Mouse (Mus musculus): Measurements from ENCODE around the gene Jagn1.

The Jagn1 gene

DNA sequence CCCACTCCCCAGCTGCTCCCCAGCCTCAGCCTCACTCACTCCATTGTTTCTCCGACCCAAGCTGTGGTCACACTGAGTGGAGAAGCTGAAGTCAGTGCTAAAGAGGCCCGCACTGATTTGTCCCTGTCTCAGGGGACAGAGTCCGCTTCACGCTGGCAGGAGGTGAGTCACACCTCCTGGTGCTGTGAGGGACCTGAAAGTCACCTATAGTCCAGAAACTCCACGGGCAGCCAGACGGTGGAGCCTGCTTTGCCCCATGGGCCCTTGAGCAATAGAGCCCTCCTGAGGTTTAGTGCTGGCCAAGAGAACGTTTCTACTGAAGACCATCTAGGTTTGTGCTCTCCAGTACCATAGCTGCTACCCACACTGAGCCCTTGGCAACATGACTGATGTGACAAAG lies 7.7 kb upstream of the Jagn1 start:
- DNase-seq (ENCODE audit: low spot score), result no peak

DNA sequence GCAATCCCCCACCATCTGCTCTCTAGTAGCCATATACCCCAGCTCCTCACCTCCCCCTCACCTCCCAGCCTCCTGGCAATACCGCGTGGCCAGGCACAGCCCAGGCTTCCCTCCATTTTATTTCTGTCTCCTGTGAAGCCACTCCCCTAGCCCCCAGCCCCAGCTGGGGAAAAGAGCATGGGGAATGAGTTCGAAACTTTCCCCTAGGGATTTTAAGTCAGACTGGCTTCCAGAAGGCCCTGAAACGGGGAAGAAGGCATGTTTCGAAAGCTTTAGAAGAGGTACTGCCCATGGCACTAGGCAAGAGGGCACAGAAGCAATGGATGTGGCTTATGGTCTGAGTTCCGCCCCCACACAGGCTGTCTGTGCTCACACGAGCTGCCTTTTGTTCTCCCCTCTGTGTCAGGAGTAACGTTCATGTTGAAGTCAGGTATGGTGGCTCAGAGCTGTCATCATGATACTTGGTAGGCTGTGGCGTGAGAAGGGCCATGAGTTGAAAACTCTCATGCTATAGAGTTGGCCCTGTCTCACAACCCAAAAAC lies 6.6 kb upstream of the Jagn1 start, which contains the start of gene Cidec:
Gene Cidec, minus strand, starts transcription at position 97 of the 542 bp plus-strand sequence.
- DNase-seq (ENCODE audit: low spot score), result no peak

DNA sequence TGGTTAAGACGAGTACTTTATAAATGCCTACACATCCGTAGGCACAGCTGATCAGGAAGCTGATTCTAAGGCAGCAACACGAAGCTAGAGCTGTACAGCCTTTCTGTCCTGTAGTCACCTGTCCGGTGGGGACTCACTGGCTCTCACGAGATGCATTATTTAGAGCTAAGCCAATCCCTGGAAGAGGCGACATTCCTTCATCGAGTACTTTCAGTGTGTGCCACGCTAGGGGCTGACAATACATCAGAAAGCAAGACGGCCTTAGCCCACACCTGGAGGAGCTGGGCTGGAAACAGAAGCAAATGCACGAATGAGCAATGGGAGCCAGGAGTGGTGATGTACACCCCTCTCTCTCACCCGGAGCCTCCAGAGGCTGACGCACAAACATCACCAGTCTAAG lies 5.2 kb upstream of the Jagn1 start:
- DNase-seq (ENCODE audit: low spot score), result no peak

DNA sequence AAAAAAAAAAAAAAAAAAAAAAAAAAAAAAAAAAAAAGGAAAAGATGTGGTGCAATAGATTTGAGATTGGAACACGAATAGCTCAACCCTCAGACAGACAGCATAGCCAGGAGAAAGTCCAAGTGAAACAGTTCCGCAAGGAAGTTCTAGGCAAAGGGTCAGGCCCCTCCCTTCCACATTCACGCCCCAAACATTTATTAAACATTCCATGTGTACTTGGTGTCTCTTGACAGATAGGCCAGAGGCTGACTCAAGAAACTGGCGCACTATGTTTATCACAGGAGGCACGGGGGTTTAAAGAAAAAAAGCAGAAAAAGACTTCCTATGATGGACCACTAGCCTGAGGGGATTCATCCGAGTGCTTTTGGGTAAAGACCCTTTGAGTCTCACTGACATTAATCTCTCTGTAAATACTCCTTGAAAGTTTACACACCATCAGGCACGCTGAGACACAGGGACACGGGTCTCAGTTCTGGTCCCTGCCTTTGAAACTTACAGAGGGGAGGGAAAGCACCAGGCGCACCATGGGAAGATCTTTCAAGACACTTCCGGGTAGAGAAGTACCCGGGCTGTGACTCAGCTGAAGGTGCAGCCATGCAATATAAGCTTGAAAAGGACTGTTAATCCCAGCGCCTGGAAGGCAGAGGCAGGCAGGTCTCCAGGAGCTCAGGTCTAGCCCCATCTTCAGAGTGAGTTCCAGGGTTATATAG lies 3.5 kb upstream of the Jagn1 start:
- DNase-seq (ENCODE audit: low spot score), result no peak

DNA sequence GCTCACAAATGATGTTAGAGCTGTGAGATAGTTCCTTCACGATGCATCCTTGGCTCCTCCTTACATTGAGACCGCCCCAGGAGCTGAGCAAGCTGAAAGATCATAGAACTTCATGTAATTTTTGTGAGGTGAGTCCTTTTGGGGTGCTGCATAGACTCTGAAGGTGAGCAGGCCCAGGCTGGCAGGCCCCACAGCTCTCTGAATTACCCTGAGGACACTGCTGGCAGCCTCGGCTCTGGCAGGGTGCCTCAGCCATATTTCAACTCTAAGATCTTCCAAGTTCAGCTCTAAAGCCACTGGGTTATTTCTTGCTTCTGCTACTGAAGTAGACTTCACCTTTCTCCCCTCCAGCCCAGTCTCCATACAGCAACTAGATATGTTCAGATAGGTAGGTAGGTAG lies 1.7 kb upstream of the Jagn1 start:
- DNase-seq (ENCODE audit: low spot score), result no peak

DNA sequence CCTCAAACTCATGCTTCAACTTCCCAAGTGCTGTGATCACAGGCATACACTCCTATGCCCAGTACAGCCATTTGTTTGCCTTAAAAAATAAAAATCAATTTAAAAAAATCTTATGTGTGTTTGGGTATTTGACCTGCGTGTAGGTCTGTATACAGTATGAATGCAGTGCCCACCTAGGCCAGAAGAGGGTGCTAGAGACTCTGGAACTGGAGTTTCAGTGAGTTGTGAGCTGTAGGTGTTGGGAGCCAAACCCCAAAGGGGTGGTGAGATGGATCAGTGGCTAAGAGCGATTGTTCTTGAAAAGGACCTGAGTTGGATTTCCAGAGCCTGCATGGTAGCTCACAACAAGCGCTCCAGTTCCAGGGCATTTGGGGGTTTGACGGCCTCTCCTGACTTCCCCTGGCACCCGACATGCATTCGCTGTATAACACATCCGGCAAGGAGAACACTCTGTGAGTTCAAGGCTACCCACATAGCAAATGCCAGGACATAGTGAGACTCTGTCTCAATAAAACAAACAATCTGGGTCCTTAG lies 1.2 kb upstream of the Jagn1 start:
- peak; percentile 81 for DNase-seq (ENCODE audit: low spot score)

DNA sequence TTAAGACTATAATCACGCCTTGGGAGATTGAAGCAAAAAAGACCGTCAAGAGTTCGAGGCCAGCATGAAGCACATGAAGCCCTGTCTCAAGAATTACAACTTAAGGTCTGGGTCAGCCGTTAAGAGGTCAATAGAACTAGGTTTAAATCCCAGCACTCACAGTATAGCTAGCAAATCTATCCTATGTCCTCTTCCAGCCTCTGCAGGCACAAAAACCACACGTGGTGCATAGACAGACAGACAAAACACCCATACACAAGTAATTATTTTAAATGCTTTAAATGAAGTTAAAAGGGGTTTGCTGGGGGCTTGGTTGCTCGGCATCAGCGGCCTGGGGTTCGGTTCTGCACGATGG lies 305 bp upstream of the Jagn1 start:
- no peak for DNase-seq (ENCODE audit: low spot score)

DNA sequence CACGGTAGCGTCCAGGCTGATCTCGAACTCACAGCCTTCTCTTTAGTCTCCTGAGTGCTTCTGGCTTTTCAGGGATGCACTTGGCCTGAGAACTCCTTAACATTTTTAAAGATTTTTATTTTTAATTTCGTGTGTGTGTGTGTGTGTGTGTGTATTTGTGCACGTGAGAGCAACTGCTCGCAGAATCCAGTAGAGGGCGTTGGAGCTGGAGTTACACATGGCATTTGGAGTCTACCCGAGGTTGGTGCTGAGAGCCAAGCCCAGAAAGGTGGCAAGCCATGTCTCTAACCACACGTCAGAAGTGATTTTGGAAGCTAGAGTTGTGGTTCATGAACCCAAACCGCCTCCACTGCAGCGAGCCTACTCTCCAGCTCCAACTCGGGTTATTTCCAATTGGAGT lies 722 bp downstream of the Jagn1 start:
- DNase-seq (ENCODE audit: low spot score), result peak; percentile 34

DNA sequence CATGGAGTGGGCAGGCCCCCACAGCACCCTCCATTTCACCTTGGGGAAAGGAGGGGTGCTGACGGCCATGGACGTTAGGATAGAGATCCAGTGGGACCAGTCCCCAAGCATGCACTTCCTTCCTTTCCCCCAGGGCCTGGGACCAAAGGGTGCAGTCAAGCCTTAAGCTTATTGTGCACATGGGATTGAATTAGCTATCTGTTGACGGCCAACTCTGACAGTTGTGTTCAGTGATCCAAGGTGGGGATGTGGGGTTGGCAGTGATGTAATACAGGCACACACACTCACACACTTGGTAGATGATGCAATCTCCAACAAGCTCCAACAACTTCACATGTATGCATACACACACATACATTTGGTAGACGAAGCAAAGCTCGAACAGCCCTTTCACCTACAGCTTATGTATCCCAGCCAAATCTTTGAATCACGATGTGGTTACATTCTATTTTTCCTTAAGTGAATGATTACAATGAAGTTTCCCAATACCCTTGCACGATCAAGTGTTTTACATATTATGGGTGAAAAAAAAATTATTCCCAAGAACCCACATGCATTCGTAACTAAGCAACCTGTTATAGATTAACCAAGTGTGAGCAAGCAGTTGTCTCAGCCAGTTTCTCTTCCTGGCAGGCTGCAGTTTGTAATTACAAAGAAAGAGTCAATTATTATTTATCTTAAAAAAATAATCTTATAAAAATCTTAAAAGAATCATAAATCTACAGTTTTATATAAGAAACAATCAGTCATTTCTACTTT lies 2.0 kb downstream of the Jagn1 start:
- no peak for DNase-seq (ENCODE audit: low spot score)

DNA sequence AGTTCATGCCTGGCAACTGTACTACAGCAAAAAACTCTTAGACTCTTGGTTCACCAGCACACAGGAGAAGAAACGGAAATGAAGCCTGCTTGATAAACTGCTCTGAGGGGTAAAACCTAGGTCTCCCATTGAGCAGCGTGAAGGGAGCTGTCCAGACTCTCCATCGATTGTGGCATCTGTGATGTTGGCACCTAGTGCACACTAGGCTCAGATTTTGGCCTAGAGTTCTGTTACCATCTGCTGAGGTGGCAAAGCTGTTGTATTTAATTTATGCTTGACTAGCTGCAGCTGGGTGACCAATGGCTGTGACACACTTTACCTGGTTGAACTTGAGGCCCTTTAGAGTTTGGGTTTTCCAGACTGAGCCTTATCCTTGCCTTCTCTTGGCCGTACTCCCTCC lies 5.3 kb downstream of the Jagn1 start:
- DNase-seq (ENCODE audit: low spot score), result no peak

DNA sequence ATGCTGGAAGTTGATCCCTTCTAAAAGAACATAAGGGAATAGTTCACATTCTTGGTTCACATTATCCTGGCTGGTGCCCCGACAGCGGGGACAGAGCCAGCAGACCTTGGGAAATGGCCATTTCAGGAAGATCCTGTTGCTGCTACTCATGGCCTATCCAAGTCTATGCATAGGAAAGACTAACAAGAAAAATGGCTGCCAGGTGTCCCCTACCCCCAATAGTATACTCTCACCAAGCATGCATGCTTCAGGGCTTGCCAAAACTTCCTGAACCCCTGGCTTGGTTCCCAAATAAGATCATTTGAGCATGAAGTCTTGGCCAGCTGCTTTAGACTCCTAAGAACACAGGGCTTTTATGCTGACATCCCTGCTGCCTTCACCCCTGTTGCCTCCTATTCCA lies 9.5 kb downstream of the Jagn1 start:
- no peak for DNase-seq (ENCODE audit: low spot score)

DNA sequence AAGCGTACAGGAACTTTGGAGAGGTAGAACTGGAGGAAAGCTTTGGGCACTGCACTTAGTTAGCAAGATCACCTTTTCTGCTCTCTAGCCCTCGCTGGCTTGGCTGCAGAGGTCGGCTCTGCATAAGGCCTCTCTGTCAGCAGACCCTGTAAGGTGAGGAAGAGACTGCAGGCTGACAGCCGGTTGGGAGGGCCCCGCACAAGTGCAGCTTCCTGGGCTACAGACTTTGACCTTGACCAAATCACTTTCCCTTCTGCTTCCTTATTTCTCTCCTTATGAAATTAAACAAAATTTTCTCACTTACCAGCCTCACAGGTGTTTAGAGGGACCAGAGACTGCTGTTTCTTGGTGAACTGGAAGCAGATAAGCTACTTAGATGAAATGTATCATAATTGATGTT lies 12.6 kb downstream of the Jagn1 start:
- no peak for DNase-seq (ENCODE audit: low spot score)

DNA sequence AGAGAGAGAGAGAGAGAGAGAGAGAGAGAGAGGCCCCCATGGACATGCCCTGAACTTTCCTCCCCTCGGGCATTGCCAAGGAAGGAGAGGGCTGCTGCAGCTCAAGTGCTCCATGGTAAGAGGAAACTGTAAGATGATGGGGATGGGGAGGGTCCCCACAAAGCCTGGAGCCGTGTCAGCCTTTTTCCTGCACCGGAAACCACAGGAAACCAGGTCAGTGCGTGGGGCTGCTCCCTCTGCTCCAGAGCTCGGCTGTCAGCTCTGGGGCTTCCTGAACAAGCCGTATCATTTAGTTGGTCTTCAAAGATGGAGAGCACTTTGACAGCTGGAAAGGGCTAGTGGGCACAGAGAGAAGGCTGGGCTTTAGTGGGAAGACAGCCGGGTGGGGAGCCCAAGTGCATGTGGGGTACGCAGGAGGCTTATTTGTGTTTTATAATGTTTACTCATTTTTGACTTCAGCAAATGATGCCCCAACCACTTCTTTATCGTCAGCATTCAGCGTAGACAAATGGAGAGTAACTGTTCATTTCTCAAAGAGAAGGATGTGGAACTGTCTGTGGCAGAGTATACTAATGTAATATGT lies 15.7 kb downstream of the Jagn1 start, which contains the start of gene Il17re:
Gene Il17re, plus strand, starts transcription at position 533 of the 583 bp plus-strand sequence.
- no peak for DNase-seq (ENCODE audit: low spot score)

DNA sequence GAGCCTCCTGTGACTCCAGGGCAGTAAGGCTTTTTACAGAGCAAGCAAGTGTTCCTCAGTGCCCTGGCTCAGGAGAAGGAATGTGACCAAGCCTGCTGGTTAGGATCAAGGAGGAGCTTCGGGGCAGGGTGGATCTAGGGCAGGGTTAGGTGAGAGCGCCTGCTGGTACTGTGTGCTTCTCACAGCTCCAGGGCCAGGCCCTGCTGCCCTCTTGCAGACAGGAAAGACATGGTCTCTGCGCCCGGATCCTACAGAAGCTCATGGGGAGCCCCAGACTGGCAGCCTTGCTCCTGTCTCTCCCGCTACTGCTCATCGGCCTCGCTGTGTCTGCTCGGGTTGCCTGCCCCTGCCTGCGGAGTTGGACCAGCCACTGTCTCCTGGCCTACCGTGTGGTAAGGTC lies 16.3 kb downstream of the Jagn1 start:
- no peak for DNase-seq (ENCODE audit: low spot score)

DNA sequence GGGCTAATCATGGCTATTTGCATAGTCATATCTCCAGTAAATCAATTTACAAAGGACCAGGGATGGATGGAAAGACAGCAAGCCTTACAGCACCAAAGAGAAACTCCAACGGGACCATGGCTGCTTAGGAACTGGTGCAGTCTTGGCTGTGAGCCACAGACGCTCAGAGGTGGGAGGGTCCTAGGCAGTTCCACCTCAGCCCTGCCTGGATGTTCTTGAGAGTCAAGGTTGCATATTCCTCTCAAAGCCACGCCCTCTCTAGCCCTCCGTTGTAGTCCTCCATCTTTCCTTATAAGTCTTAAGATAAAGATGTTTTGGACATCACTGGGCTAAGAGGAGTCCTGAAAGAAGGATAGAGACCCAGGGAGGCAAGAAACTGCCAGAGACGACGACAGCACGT lies 21.7 kb downstream of the Jagn1 start:
- DNase-seq (ENCODE audit: low spot score), result no peak

DNA sequence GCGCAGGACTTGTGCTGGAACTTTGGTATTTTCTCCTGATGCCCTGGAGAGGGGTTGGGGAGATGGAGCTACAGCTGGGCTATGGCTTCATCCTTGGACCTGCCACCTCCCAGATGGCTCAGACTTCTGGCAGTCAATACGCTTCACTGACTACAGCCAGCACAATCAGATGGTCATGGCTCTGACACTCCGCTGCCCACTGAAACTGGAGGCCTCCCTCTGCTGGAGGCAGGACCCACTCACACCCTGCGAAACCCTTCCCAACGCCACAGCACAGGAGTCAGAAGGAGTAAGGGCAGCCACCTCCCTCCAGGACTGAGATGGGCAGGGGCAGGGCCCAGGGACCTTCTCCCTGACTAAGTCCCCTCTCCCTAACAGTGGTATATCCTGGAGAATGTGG lies 23.2 kb downstream of the Jagn1 start:
- no peak for DNase-seq (ENCODE audit: low spot score)

DNA sequence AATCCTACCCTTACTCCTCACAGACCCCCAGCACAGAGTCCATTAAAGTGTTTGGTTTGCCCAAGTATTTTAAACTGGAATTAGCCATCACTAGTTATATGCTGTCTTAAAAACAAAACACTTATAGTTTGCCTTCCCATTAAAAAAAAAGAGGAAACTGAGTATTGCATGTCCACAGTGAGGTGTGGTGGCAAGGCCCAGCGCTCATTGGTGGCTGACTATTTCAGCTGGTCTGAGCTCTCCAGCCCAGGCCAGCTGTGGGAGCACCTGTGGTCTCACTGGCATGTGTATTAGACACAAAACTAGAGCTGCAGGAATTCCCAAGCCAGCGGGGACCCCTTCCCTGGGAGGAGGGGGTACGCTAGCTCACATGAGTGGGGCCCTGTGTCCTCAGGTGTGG lies 26.1 kb downstream of the Jagn1 start:
- no peak for DNase-seq (ENCODE audit: low spot score)

DNA sequence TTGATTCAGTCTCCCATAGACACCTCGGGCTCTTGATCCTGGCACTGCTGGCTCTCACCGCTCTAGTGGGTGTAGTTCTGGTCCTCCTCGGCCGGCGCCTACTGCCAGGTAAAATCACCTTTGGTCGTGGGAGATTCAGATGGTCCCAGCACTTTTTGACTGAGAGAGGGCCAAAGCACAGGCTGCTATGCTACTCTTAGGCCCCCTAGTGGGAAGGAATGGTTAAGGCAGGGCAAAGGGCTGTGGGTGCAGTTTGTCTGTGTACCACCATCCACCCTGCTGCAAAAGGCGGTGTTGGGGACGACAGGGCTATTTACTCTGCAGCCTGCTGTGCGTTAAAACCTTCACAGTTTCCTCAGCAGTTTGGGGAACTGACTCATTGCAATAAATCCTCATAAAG lies 26.7 kb downstream of the Jagn1 start:
- DNase-seq (ENCODE audit: low spot score), result peak; percentile 50

DNA sequence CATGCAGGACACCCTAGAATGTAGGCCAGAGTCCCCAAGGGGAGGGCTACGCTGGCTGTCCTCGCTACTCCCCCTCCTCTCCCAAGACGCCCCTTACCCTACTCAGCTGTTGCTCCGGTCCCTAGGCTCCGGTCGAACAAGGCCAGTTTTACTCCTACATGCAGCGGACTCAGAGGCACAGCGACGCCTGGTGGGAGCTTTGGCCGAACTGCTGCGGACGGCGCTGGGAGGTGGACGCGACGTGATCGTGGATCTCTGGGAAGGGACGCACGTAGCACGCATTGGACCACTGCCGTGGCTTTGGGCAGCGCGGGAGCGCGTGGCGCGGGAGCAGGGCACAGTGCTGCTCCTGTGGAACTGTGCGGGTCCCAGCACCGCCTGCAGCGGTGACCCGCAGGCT lies 27.1 kb downstream of the Jagn1 start:
- DNase-seq (ENCODE audit: low spot score), result peak; percentile 44

DNA sequence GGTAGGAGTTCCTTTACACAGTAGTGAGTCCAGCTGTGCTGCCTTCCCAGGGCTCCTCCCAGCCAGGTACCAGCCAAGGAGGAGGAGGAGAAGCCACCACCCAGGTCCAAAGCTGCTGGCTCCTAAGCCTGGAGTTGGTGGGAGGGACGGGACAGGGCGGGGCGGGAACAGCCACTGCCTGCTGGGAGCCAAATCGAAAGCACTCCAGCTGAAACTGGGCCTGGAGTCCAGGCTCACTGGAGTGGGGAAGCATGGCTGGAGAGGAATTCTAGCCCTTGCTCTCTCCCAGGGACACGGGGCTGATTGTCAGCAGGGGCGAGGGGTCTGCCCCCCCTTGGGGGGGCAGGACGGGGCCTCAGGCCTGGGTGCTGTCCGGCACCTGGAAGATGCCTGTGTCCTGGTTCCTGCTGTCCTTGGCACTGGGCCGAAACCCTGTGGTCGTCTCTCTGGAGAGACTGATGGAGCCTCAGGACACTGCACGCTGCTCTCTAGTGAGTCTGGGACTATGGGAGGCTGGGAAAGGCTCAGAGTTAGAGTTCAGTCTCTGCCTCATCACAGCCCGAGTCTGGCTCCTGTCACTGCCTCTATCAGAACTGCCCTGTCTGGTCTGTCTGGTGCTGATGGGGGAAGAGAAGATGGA lies 29.0 kb downstream of the Jagn1 start, which contains the start of gene Il17rc:
Gene Il17rc, plus strand, starts transcription at position 131 of the 640 bp plus-strand sequence.
- no peak for DNase-seq (ENCODE audit: low spot score)

DNA sequence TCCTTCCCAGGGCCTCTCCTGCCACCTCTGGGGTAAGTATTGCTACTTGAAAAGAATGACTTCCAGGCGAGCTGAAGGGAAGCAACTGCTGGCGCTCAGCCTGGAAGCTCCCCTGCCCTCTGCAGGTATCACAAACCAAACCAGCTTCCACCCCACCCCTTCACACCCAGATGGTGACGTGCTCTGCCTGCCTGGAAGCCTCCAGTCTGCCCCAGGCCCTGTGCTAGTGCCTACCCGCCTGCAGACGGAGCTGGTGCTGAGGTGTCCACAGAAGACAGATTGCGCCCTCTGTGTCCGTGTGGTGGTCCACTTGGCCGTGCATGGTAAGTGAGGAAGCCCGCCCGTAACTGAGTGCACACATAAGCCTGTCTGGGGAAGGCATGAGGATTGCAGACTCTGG lies 29.7 kb downstream of the Jagn1 start:
- no peak for DNase-seq (ENCODE audit: low spot score)

DNA sequence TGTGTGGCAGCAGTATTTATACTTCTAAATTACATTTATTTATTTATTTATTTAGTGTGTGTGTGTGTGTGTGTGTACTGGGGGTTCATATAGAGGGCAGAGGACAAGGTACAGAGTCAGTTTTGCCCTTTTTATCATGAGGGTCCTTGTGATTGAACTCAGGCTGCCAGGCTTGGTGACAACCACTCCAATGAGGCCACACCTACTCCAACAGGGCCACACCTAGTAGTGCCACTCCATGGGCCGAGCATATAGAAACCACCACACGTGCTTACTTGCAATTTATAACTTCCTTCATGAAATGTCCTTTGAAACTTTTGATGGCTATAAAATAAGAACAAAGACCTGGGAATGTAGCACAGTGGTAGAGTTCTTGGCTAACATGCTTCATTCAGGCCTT lies 30.9 kb downstream of the Jagn1 start:
- no peak for DNase-seq (ENCODE audit: low spot score)
